Mouse (Mus musculus) heart, postnatal 0 days (tissue): ENCODE results near the gene Rfng.

Source experiments
- CTCF ChIP-seq: IDR thresholded peaks from 2 replicates; pipeline ENCODE4 v1.5.1; 2016; ENCODE audit warnings: antibody characterized with exemption, control low read depth, low read depth
- EP300 ChIP-seq: IDR thresholded peaks from 2 replicates; pipeline ENCODE4 v1.6.1; 2016; ENCODE audit warnings: antibody characterized with exemption, low read depth

DNA sequence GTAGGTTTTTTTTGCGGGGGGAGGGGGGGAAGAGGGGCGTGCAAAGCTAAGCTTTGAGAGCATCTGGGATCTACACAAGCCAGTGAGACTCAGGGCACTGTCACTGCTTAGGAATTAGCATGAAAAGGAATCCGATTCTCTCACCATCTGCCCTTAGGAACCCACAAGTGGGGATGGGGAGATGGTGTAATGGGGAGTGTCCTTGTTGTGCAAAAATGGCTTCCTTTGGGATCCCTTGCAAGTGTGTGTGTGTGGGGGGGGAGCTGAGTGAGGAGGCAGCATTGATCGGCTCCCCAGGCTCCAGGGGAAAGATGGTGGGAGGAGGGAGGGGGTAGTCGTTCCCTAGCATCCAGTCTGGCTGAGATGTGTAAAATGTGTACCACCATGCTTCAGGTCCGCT, 6.9 kb downstream of the Rfng start:
- TF ChIP-seq CTCF: no peak
- TF ChIP-seq EP300: no peak
